Mouse (Mus musculus) kidney, postnatal 4 days (tissue): ENCODE measurements around the gene Psap.

ENCODE experiments used
- DNase-seq, 2 experiments: peaks; one replicate each; pipeline ENCODE4 v3.0.0; 2021; ENCODE audit warnings: mixed read lengths in 2 of 2

The Psap gene

GRCm38 (mm10) chr10:60350077-60350804, 72.8 kb downstream of the Psap start:
- no peak for DNase-seq

GRCm38 (mm10) chr10:60350805-60351167, 73.4 kb downstream of the Psap start:
- DNase-seq = peak; percentile 96 to 98

GRCm38 (mm10) chr10:60351248-60351647, 73.8 kb downstream of the Psap start:
- DNase-seq = peak; percentile 38 to 51

DNA sequence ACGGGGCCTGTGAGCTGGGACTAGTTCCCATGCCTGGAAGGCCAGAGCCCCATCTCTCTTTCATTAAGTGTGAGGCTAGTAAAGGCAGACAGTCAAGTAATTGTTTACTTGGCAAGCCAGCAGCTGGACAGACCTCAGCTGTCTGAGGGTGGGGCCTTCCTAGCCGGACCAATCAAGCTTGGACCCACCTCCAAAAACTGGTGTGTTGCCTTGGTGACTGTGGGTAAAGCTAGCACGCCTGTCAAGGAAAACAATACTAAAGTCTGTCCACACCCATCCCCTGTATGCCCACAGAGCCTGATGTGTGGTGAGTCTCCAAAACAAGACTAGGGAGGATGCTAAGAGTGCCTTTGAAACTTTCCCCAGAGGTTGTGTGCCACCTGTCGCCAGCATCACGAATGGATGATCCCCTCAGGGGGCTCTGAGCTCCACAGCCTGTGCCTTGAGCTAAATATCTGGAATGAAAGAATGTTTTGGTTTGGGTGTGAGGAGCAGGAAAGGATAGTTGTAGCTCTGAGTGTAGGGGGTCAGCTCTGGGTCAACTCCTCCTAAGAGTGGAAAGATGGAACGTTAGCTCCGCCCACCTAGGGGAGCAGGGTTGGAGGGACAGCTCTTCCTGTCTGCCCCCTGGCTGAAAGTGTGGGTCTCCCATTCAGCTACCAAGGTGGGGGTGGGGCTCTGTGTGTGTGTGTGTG, 74.5 kb downstream of the Psap start:
- peak; percentile 59 to 74 for DNase-seq
